Mouse (Mus musculus) brain, embryonic 14.5 days (tissue): Measurements from ENCODE around the gene Lrrtm4.

Experiments
- CTCF ChIP-seq: fragments of 200-500 bp; IDR thresholded peaks from 2 replicates; pipeline ENCODE4 v1.5.1; 2012; ENCODE audit warnings: inconsistent platforms, mild to moderate bottlenecking, moderate library complexity, borderline replicate concordance; ENCODE audit not compliant: insufficient read depth, insufficient read length; ENCODE audit errors: extremely low read depth
- POLR2A ChIP-seq: fragments of 200-500 bp; IDR thresholded peaks from 2 replicates; pipeline ENCODE4 v1.6.1; 2012; ENCODE audit warnings: mild to moderate bottlenecking, inconsistent platforms, borderline replicate concordance; ENCODE audit not compliant: poor library complexity, insufficient read depth, insufficient read length, severe bottlenecking; ENCODE audit errors: extremely low read depth

DNA sequence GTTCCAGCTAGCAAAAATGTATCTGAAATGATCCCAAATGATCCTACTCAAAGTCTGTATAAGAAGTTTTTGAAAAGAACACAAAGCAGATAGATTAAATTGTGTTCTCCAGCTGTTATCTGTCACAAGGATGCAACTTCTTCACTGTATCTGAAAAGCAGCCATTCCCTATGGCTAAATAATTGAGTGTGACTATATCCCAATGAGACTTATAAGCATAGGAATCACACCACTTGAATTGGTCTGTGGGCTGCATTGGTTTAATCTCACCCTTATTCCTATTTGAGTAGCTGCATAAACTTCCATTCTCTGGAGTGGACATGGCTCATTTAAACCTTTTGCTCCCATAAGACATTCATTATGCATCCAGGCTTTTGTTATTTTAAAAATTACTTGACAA is 245.9 kb downstream of the Lrrtm4 start:
- TF ChIP-seq POLR2A (no peak), CTCF (no peak)
